Mouse (Mus musculus) left cerebral cortex, adult 9 months (tissue): ENCODE measurements around the gene Rpl39.

Experiments used
- DNase-seq, 2 experiments: peaks; one replicate each; pipeline ENCODE4 v3.0.0; 2022; ENCODE audit warnings: low spot score in 2 of 2

The Rpl39 gene

DNA sequence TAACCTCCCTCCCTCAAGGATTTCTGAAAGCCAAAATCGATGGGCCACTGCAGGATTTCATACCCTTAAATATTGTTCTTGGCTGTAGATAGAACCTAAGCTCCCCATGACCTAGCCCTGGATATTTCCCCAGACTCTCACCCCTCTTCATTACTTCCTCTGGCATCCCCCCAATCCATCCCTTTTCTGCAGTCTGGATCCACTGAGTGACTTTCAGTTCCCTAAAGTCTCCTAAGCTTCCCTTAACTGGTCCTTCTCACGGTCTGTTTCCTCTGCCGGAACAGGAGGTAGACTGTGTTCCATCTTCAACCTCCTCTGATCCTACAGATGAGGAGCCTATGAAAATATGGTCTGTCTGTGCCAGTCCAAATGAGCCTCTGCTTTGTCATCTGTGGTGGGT lies 17.9 kb downstream of the Rpl39 start:
- no peak for DNase-seq

DNA sequence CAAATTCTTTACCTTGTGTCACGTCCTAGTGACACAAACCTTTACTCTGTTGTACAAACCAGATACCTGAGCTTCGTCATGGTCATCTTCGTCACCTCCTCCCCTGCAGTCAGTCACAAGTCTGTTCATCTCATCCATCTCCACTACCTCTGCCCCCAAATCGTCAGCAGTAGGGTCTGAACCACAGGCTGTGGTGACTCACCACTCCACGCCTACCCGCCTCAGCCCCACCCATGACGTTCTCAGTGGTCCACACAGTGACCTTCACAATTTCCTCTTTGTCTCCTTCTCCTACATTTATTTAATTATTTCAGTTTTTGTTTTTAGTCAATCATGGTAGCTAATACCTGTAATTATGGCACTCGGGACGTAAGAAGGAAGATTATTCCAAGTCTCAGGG lies 21.3 kb downstream of the Rpl39 start:
- DNase-seq, result no peak

DNA sequence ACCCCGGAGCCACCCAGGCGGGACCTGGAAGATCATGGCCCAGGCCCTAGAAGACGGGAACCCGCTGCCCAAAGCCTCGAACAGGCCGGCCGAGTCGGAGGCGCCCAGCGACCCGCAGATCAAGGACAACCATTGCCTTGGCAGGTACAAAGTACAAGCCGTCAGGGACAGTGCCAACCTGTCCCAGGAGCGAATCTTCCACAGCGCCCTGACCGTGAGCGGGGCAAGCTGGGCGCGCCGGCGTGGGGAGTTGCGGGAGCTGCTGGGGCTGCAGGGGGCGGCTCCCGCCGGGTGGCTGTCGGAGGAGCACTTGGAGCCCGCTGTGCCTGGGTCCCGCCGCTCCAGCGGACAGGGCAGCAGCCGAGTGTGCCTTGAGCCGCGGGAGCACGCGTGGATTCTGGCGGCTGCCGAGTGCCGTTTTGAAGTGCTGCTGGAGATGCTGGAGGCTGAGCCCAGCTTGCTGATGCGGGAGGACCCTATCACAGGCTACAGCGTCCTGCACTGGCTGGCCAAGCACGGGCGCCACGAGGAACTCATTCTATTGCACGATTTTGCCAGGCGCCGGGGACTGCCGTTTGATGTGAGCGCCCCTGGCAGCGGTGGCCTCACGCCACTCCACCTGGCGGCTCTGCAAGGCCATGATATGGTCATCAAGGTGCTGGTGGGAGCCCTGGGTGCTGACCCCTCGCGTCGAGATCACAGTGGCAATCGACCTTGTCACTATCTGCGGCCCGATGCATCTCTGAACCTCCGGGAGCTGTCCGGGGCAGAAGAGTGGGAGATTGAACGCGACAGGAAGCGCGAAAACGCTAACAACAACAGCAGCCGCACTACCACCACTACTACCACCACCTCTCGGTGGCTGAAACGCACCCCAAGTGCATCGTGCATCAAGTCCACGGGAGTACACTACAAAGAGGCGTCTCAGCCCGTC lies 36.0 kb downstream of the Rpl39 start:
- DNase-seq, result no peak

GRCm38 (mm10) chrX:37048066-37048889 lies 36.9 kb downstream of the Rpl39 start, which contains the start of gene Sowahd:
Sowahd (plus strand) TSS chrX:37048845.
- DNase-seq, result no peak

DNA sequence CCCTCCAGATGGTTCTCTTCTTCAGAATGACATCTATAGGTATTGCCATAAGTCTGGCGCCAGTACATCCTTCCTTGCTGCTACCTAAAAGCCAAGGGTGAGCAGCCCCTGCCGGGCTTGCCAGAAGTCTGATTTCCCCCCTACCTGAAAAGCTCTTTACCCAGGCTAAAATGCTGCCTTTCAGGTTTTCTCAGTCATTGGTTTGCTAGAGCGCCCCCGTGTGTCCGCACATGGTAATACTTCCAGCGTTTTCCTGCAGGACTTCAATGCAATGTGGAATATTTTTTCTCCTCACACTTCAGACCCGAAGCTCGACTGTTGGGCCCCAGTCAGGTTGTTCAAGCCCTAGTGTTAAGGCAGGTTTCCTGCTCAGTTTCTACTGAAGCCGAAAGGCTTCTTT lies 42.5 kb downstream of the Rpl39 start:
- DNase-seq, result peak in 1 of 2 experiments; percentile 71
